Mouse (Mus musculus) forebrain, postnatal 0 days (tissue): ENCODE data around the gene Asb1. TPM values are rescaled to one million over a fixed set of nuclear protein-coding genes. Genes with fewer than 3 reads are reported as not detected.
A peak's percentile ranks its signal among the peaks of the same experiment; 100 is the strongest.

ENCODE experiments used
- ATAC-seq: fragments of 200-750 bp; cut with Nextera tagmentation; 2 replicates; pipeline ENCODE4 v1.8.0; 2017; ENCODE audit warnings: mild to moderate bottlenecking, moderate library complexity
- DNase-seq: peaks from one replicate; pipeline ENCODE4 v3.0.0-alpha.2; 2015
- H3K27ac ChIP-seq: fragments of 300-500 bp; sonication (generic); 2 replicates; pipeline ENCODE4 v1.5.1; 2014; ENCODE audit warnings: low read depth, mild to moderate bottlenecking, antibody characterized with exemption, low read length, moderate library complexity, mixed read lengths
- H3K27me3 ChIP-seq: fragments of 300-500 bp; sonication (generic); 2 replicates; pipeline ENCODE4 v1.6.1; 2014; ENCODE audit warnings: mild to moderate bottlenecking, low read length, mixed read lengths; ENCODE audit not compliant: insufficient read depth
- H3K36me3 ChIP-seq: fragments of 300-500 bp; sonication (generic); 2 replicates; pipeline ENCODE4 v1.6.1; 2014; ENCODE audit warnings: mild to moderate bottlenecking, moderate library complexity; ENCODE audit not compliant: insufficient read depth
- H3K4me1 ChIP-seq: fragments of 300-500 bp; sonication (generic); 2 replicates; pipeline ENCODE4 v1.6.1; 2014; ENCODE audit warnings: antibody characterized with exemption; ENCODE audit not compliant: insufficient read depth
- H3K4me2 ChIP-seq: fragments of 300-500 bp; sonication (generic); 2 replicates; pipeline ENCODE4 v1.6.1; 2014; ENCODE audit warnings: low read depth, mild to moderate bottlenecking, moderate library complexity
- H3K4me3 ChIP-seq: fragments of 300-500 bp; sonication (generic); 2 replicates; pipeline ENCODE4 v1.5.1; 2014; ENCODE audit warnings: low read depth, low read length, mixed read lengths
- H3K9ac ChIP-seq: fragments of 300-500 bp; sonication (generic); 2 replicates; pipeline ENCODE4 v1.6.1; 2014; ENCODE audit warnings: mild to moderate bottlenecking
- H3K9me3 ChIP-seq: fragments of 300-500 bp; sonication (generic); 2 replicates; pipeline ENCODE4 v1.6.1; 2016; ENCODE audit warnings: low read length
- CTCF ChIP-seq: sonication (generic); IDR thresholded peaks from 2 replicates; pipeline ENCODE4 v1.5.1; 2016; ENCODE audit warnings: antibody characterized with exemption, control low read depth, low read depth
- WGBS: fragments of 180-500 bp; shearing (Covaris S2); extraction: QIAGEN DNeasy Blood & Tissue Kit; methylation state at CpG from one replicate; pipeline ENCODE4 v1.1.7; 2014; 5-methylcytosine and 5-hydroxymethylcytosine counted together
- polyA plus RNA-seq: library from polyadenylated mRNA; unstranded; fragments of >200 nt; fragmentation: Nextera tagmentation; extraction: Ambion mirVana; gene quantifications from 2 replicates; pipeline ENCODE4 v1.2.1, GENCODE M21; 2015
- total RNA-seq: library from RNA; depleted of rRNA; stranded (reverse); fragments of >200 nt; gene quantifications from 2 replicates; pipeline ENCODE4 v1.2.3, GENCODE M21; 2014

Gene Asb1
- total and polyA plus RNA-seq, 2 experiments from 2014 or later: 8.3 to 31.1 TPM

DNA sequence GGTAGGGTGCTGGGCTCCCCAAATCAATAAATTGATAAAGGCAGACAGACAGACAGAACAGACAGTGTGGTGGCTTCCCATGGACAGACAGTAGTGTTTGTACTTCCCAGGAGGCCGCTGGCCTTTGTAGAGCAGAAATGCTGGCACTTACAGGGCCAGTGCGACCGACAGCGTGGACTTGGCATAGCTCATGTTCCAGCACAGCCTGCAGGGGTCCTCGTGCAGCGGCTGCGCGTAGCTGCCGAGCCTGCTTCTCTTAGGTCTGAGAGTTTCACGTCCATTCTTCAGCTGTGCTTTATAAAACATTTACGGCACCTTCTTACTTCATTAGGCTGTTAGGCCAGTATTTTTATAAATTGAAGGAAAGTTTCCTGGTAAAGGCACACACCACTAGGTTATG is 25.4 kb upstream of the Asb1 start:
- Histone ChIP-seq H3K4me3 (no peak overlapping the region), H3K36me3 (peaks cover 28% of the 10 kb centered on the region), H3K4me1 (no peaks in the 10 kb centered on the region), H3K4me2 (no peak overlapping the region), H3K9ac (no peak overlapping the region), H3K27ac (no peak overlapping the region), H3K9me3 (no peaks in the 10 kb centered on the region), H3K27me3 (no peaks in the 10 kb centered on the region)
- ATAC-seq: no peak
- 78% methylated on average over 11 of the region's 11 CpGs for WGBS
- peak; percentile 31; the same call in 1 of the 2 replicates for TF ChIP-seq CTCF
- DNase-seq: no peak

GRCm38 (mm10) chr1:91515642-91516041 is 24.7 kb upstream of the Asb1 start:
- no peaks in the 10 kb centered on the region for H3K27me3 ChIP-seq
- no peak for TF ChIP-seq CTCF
- no peak overlapping the region for H3K9ac ChIP-seq
- H3K4me2 ChIP-seq: no peak overlapping the region
- H3K4me3 ChIP-seq: no peak overlapping the region
- DNase-seq (no peak), ATAC-seq (no peak)
- peaks cover 29% of the 10 kb centered on the region for H3K36me3 ChIP-seq
- no peaks in the 10 kb centered on the region for H3K9me3 ChIP-seq
- H3K4me1 ChIP-seq: no peaks in the 10 kb centered on the region
- no peak overlapping the region for H3K27ac ChIP-seq
- 91% methylated on average over 6 of the region's 6 CpGs for WGBS

DNA sequence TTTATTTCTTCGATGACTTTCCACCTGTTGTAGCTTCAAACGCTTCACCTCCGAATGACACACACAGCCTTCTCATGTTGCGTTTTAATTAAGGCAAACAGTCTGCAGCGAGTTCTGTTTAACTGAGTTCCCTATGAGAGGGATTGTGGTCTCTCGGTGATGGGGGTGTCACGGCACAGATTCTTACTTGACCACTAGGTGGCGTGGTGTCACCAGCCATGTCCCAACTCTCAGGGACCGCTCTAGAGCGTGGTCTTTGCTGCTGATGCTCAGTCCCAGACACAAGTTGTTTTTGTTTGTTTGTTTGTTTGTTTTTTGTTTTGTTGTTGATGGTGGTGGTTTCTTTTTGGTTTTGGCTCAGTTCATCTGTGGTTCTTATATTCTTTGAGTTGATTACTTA is 16.6 kb upstream of the Asb1 start:
- no peak overlapping the region for H3K4me3 ChIP-seq
- H3K9me3 ChIP-seq: no peaks in the 10 kb centered on the region
- H3K4me1 ChIP-seq: no peaks in the 10 kb centered on the region
- H3K9ac ChIP-seq: no peak overlapping the region
- TF ChIP-seq CTCF: peak; percentile 94
- DNase-seq (peak; percentile 85), ATAC-seq (peak; percentile 89)
- no peak overlapping the region for H3K4me2 ChIP-seq
- peaks cover 60% of the 10 kb centered on the region for H3K36me3 ChIP-seq
- 13% methylated on average over 10 of the region's 10 CpGs for WGBS
- no peaks in the 10 kb centered on the region for H3K27me3 ChIP-seq
- no peak overlapping the region for H3K27ac ChIP-seq

DNA sequence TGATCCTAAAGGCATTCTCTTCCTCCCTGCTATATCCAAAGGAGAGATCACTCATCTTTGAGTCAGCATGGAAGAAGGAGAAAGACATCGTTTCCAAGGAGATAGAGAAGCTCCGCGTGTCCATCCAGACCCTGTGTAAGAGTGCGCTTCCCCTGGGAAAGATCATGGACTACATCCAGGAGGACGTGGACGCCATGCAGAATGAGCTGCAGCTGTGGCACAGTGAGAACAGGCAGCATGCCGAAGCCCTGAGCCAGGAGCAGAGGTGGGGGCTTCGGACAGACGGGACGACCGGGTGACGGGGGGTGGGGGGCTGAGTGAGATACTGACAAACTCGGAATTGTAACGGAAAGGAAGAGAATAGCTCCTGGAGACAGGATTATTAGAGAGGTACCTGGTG is 14.5 kb upstream of the Asb1 start:
- no peaks in the 10 kb centered on the region for H3K9me3 ChIP-seq
- 83% methylated on average over 14 of the region's 14 CpGs for WGBS
- H3K27ac ChIP-seq: no peak overlapping the region
- H3K9ac ChIP-seq: no peak overlapping the region
- no peaks in the 10 kb centered on the region for H3K27me3 ChIP-seq
- peaks cover 59% of the 10 kb centered on the region for H3K36me3 ChIP-seq
- no peak for ATAC-seq
- no peaks in the 10 kb centered on the region for H3K4me1 ChIP-seq
- no peak overlapping the region for H3K4me2 ChIP-seq
- no peak for DNase-seq
- TF ChIP-seq CTCF: no peak
- H3K4me3 ChIP-seq: no peak overlapping the region

- H3K4me2 ChIP-seq: no peak overlapping the region
- ATAC-seq: no peak
- WGBS: 91% methylated on average over 9 of the region's 9 CpGs
- no peaks in the 10 kb centered on the region for H3K9me3 ChIP-seq
- no peaks in the 10 kb centered on the region for H3K4me1 ChIP-seq
- no peak overlapping the region for H3K9ac ChIP-seq
- H3K27me3 ChIP-seq: no peaks in the 10 kb centered on the region
- no peak overlapping the region for H3K4me3 ChIP-seq
- peaks cover 35% of the 10 kb centered on the region for H3K36me3 ChIP-seq
- DNase-seq: no peak
- no peak overlapping the region for H3K27ac ChIP-seq
- no peak for TF ChIP-seq CTCF
Measured at GRCm38 (mm10) chr1:91530166-91530565, 10.2 kb upstream of the Asb1 start.

DNA sequence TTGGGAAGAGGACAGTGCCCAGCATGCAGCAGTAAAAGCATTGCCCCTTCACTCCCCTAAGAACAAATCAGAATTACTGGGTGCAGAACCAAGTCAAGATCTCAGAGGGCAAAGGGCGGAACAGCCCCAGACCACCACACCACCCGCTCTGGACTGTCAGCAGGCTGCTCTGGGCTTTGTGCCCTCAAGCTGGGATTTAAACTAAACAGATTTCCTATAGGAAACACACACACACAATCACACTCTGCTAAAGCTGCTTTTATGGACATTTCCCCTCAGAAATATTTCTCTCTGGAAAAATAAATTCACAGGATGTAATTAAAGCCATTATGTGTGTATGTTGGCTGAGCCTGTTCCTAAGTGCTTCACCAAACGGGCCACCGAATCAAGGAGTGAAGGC is 8.1 kb upstream of the Asb1 start:
- Histone ChIP-seq H3K4me3 (no peak overlapping the region), H3K4me1 (no peaks in the 10 kb centered on the region), H3K9ac (no peak overlapping the region), H3K4me2 (no peak overlapping the region), H3K36me3 (peaks cover 23% of the 10 kb centered on the region), H3K27me3 (no peaks in the 10 kb centered on the region), H3K27ac (no peak overlapping the region), H3K9me3 (no peaks in the 10 kb centered on the region)
- no peak for ATAC-seq
- 91% methylated on average over 4 of the region's 4 CpGs for WGBS
- no peak for TF ChIP-seq CTCF
- DNase-seq: no peak

- no peaks in the 10 kb centered on the region for H3K27me3 ChIP-seq
- no peak overlapping the region for H3K4me3 ChIP-seq
- no peak overlapping the region for H3K9ac ChIP-seq
- no peaks in the 10 kb centered on the region for H3K9me3 ChIP-seq
- no peak overlapping the region for H3K27ac ChIP-seq
- no peak overlapping the region for H3K4me2 ChIP-seq
- no peak for DNase-seq
- H3K36me3 ChIP-seq: peaks cover 17% of the 10 kb centered on the region
- TF ChIP-seq CTCF: no peak
- no peaks in the 10 kb centered on the region for H3K4me1 ChIP-seq
- no peak for ATAC-seq
- WGBS: 86% methylated on average over 5 of the region's 5 CpGs
Measured at GRCm38 (mm10) chr1:91532892-91533291, 7.5 kb upstream of the Asb1 start.

GRCm38 (mm10) chr1:91533483-91533882 is 6.9 kb upstream of the Asb1 start:
- Histone ChIP-seq H3K4me1 (no peaks in the 10 kb centered on the region), H3K27me3 (no peaks in the 10 kb centered on the region), H3K4me2 (no peak overlapping the region), H3K9ac (no peak overlapping the region), H3K27ac (no peak overlapping the region), H3K9me3 (no peaks in the 10 kb centered on the region), H3K4me3 (no peak overlapping the region), H3K36me3 (peaks cover 11% of the 10 kb centered on the region)
- 64% methylated on average over 2 of the region's 2 CpGs for WGBS
- DNase-seq (no peak), ATAC-seq (no peak)
- TF ChIP-seq CTCF: no peak
